ENCODE assay signal across 19 mouse cellular contexts in the genomic region with DNA sequence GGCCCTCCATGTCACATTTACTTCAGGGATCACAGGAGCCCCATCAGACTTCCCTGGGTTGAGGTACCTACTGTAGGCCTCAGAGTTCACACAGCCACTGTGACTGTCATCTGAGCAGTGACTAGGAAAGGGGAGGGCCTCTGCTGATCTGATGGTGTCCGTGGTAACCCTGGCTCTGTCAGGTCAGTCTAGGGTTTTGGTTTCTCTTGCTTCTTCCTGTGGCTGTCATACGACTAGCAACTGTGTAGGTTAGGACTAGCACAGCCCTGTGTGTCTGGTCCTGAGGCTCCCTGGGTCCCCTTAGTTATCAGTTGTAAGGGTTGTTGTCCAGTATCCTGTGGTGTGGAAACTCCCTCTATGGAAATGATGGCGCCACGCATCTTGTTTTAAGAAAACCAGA. TPM values are rescaled to one million over a fixed set of nuclear protein-coding genes. Genes with fewer than 3 reads are reported as not detected.
DNase-seq lines count a peak whose midpoint lies in the region; TF ChIP-seq lines count a peak whose summit lies in the region.
"Had no signal": no experiment of that assay in that cellular context is flagged by ENCODE, and none has a peak within 500 bp of the region (broad histone marks: within the 10 kb centered on the region; RNA-seq: fewer than 3 reads in every experiment).

No protein-coding gene starts in this region.

- no peak overlapping the region for H3K4me3 ChIP-seq in heart, embryonic 10.5 days
- no peak overlapping the region for H3K4me3 ChIP-seq in MEL (ENCODE audit: control insufficient read depth in 1 of 2, insufficient read depth in 1 of 2, low read depth in 2 of 2, low read length in 2 of 2)
- H3K4me3 ChIP-seq in limb, embryonic 10.5 days = no peak overlapping the region
- H3K4me3 ChIP-seq: embryonic facial prominence, embryonic 12.5 days; forebrain, embryonic 15.5 days; hindbrain, embryonic 13.5 days had no signal

- H3K36me3 ChIP-seq in heart, embryonic 10.5 days = no peaks in the 10 kb centered on the region
- H3K36me3 ChIP-seq in MEL (ENCODE audit: control insufficient read depth in 1 of 2, insufficient read depth in 2 of 2, low read length in 2 of 2) = no peaks in the 10 kb centered on the region
- no peaks in the 10 kb centered on the region for H3K36me3 ChIP-seq in limb, embryonic 10.5 days
- H3K36me3 ChIP-seq: embryonic facial prominence, embryonic 12.5 days; forebrain, embryonic 15.5 days; G1E; hindbrain, embryonic 13.5 days had no signal

- DNase-seq in heart, embryonic 10.5 days (ENCODE audit: low spot score) = no peak
- DNase-seq in heart, postnatal 14 days = no peak
- peak; percentile 19 for DNase-seq in MEL (ENCODE audit: low read depth, low spot score)
- peak; percentile 63 for DNase-seq in induced T-regulatory cell, adult 2 months (ENCODE audit: low read depth)
- DNase-seq in spleen, adult 12 weeks (ENCODE audit: low spot score) = no peak
- DNase-seq in limb, embryonic 10.5 days (ENCODE audit: low spot score) = no peak
- DNase-seq in gastrocnemius, postnatal 10 days = no peak
- DNase-seq: adrenal gland, postnatal 14 days; cerebellum, adult 2 months; cerebellum, postnatal 14 days; gastrocnemius, postnatal 36 days; heart, adult 11 months; heart, postnatal 10 days had no signal

- peaks cover 3% of the 10 kb centered on the region; the same call in 1 of the 2 replicates for H3K27me3 ChIP-seq in heart, embryonic 10.5 days (ENCODE audit: insufficient read depth, poor library complexity, severe bottlenecking)
- no peaks in the 10 kb centered on the region for H3K27me3 ChIP-seq in MEL (ENCODE audit: control insufficient read depth in 1 of 2, insufficient read depth in 2 of 2, low read length in 2 of 2)
- peaks cover 65% of the 10 kb centered on the region for H3K27me3 ChIP-seq in limb, embryonic 10.5 days (ENCODE audit: low read depth, poor library complexity, severe bottlenecking)
- H3K27me3 ChIP-seq: embryonic facial prominence, embryonic 12.5 days; forebrain, embryonic 15.5 days; hindbrain, embryonic 13.5 days had no signal

- H3K9ac ChIP-seq in MEL (ENCODE audit: control insufficient read depth, low read depth, low read length, poor library complexity, severe bottlenecking) = no peak overlapping the region
- H3K9ac ChIP-seq: embryonic facial prominence, embryonic 12.5 days; forebrain, embryonic 15.5 days; hindbrain, embryonic 13.5 days had no signal

- WGBS in heart, embryonic 10.5 days = 66% methylated on average over 4 of the region's 4 CpGs
- 78% methylated on average over 4 of the region's 4 CpGs for WGBS in limb, embryonic 10.5 days

- TF ChIP-seq RAD21 in MEL (IDR thresholded peaks at IDR 0.05; ENCODE audit: low read depth, low read length) = no peak

- TF ChIP-seq POLR2A in MEL (IDR thresholded peaks at IDR 0.05; ENCODE audit: control insufficient read depth in 1 of 2, insufficient read depth in 1 of 2, low read depth in 1 of 2, low read length in 2 of 2, poor library complexity in 1 of 2) = no peak

- no peaks in the 10 kb centered on the region for H3K9me3 ChIP-seq in heart, embryonic 10.5 days
- H3K9me3 ChIP-seq in MEL (replicated peaks; ENCODE audit: insufficient read depth, low read length) = no peaks in the 10 kb centered on the region
- no peaks in the 10 kb centered on the region for H3K9me3 ChIP-seq in limb, embryonic 10.5 days (replicated peaks)
- H3K9me3 ChIP-seq: embryonic facial prominence, embryonic 12.5 days; forebrain, embryonic 15.5 days; hindbrain, embryonic 13.5 days had no signal

- peak overlapping the region; percentile 30; the same call in 1 of the 2 replicates for H3K27ac ChIP-seq in heart, embryonic 10.5 days
- H3K27ac ChIP-seq in MEL (ENCODE audit: control insufficient read depth, low read depth, low read length) = no peak overlapping the region
- H3K27ac ChIP-seq in limb, embryonic 10.5 days = no peak overlapping the region
- H3K27ac ChIP-seq: embryonic facial prominence, embryonic 12.5 days; forebrain, embryonic 15.5 days; hindbrain, embryonic 13.5 days; hindbrain, postnatal 0 days had no signal

- TF ChIP-seq EP300 in MEL (IDR thresholded peaks at IDR 0.05; ENCODE audit: low read depth in 1 of 2, low read length in 2 of 2) = no peak

- H3K4me1 ChIP-seq in heart, embryonic 10.5 days = peaks cover 25% of the 10 kb centered on the region
- peaks cover 0 to 6% of the 10 kb centered on the region in 2 experiments; a peak in 1 of 4 replicates for H3K4me1 ChIP-seq in MEL (ENCODE audit: control insufficient read depth in 1 of 2, insufficient read depth in 2 of 2, low read length in 2 of 2)
- H3K4me1 ChIP-seq in limb, embryonic 10.5 days = no peaks in the 10 kb centered on the region
- H3K4me1 ChIP-seq: embryonic facial prominence, embryonic 12.5 days; forebrain, embryonic 15.5 days; hindbrain, embryonic 13.5 days had no signal

- no peaks in the 10 kb centered on the region for H3K79me2 ChIP-seq in MEL (ENCODE audit: control insufficient read depth, insufficient read depth, low read length, poor library complexity)

- intact Hi-C loops in heart, postnatal 14 days (cut with DNase I) = no loop called here

- no peak for TF ChIP-seq CTCF in MEL (IDR thresholded peaks at IDR 0.05 in 2 of 3, conservative IDR thresholded peaks at IDR 0.05 in 1 of 3; ENCODE audit: control insufficient read depth in 1 of 3, insufficient read depth in 1 of 3, low read depth in 2 of 3, low read length in 3 of 3, poor library complexity in 1 of 3, severe bottlenecking in 1 of 3)

TF ChIP-seq in MEL, 35 proteins besides CTCF, POLR2A, EP300 and RAD21:
- TF ChIP-seq ETS1 (IDR thresholded peaks at IDR 0.05; ENCODE audit: low read depth, low read length) (no peak), POLR2AphosphoS5 (IDR thresholded peaks at IDR 0.05; ENCODE audit: borderline replicate concordance, low read depth, low read length) (no peak), GATA1 (IDR thresholded peaks at IDR 0.05; ENCODE audit: low read depth, low read length) (peak; percentile 11; the same call in 1 of the 2 replicates), ZKSCAN1 (IDR thresholded peaks at IDR 0.05; ENCODE audit: low read depth, low read length) (no peak), NELFE (IDR thresholded peaks at IDR 0.05; ENCODE audit: low read depth, low read length) (no peak)

RNA-seq across cellular contexts. Expression of a gene that starts 23.2 kb away (rescaled TPM):
- 10.0 and 19.0 TPM in 2 replicates for polyA plus RNA-seq in heart, embryonic 10.5 days (2016; fragmentation: Nextera tagmentation; extraction: Ambion mirVana)
- total RNA-seq in heart, postnatal 14 days (2021) = 100 to 1,000 TPM; 164 to 168 TPM
- not detected in 2 replicates for total RNA-seq in MEL (2012; rRNA removed)
- under 1 TPM in 1 of 2 experiments, not detected in 1; 0.07 TPM for polyA plus RNA-seq in MEL (2012; ENCODE audit: insufficient read depth in 1 of 2, insufficient read length in 2 of 2, low read depth in 1 of 2, low replicate concordance in 2 of 2, missing spikeins in 1 of 2)
- polyA plus RNA-seq in limb, embryonic 10.5 days (2016; fragmentation: Nextera tagmentation; extraction: Ambion mirVana) = 0.14 and 0.48 TPM in 2 replicates
- 1 to 10 TPM in 1 of 2 experiments, under 1 TPM in 1; 0.70 to 1.4 TPM for total RNA-seq in gastrocnemius, postnatal 10 days (2021)
- total RNA-seq: G1E; hematopoietic stem cell, adult 5-6 weeks had no signal
- polyA plus RNA-seq: G1E had no signal

Comparison
In these comparisons a context has a peak if more than half of its experiments do, and no peak if none do; other contexts are left out.
1. DNase-seq: peak in MEL (single experiment) and induced T-regulatory cell, adult 2 months (single experiment); none in heart, embryonic 10.5 days (single experiment), heart, postnatal 14 days (0 of 2), spleen, adult 12 weeks (single experiment), limb, embryonic 10.5 days (single experiment) and gastrocnemius, postnatal 10 days (single experiment).
2. RNA of a gene that starts 23.2 kb away (total RNA-seq): 164 to 168 TPM in heart, postnatal 14 days; 0.70 to 1.4 TPM in gastrocnemius, postnatal 10 days and not detected in MEL; every median in the first group is over 10 times any median in the second.